Mouse (Mus musculus) MN1 (cell line): ENCODE data around the gene Lgr6.

ENCODE experiments used
- DNase-seq: peaks from one replicate; pipeline ENCODE4 v3.0.0-alpha.2; 2016; ENCODE audit warnings: low spot score

Lgr6 gene

DNA sequence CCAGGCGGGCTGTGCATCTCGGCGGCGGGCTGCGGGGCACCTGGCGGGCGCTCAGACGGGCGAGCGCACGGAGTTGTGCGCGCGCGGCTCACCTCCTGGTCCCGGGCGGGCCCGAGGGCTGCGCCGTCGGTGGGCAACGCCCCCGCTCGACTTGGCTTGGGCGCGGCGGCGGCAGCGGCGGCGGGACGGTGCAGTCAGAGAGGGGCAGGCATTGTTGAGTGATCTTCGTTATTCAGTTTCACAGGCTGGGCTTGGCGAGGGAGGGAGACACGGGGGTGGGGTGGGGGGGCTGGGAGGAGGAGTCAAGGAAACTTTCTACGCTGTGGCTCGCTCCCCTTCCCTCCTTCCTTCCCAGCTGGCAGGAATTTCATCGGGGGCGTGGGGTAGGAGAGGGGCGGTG, at the start of gene Lgr6:
Gene Lgr6, minus strand, starts transcription at position 153 of the 400 bp plus-strand sequence.
- DNase-seq: peak; percentile 19

DNA sequence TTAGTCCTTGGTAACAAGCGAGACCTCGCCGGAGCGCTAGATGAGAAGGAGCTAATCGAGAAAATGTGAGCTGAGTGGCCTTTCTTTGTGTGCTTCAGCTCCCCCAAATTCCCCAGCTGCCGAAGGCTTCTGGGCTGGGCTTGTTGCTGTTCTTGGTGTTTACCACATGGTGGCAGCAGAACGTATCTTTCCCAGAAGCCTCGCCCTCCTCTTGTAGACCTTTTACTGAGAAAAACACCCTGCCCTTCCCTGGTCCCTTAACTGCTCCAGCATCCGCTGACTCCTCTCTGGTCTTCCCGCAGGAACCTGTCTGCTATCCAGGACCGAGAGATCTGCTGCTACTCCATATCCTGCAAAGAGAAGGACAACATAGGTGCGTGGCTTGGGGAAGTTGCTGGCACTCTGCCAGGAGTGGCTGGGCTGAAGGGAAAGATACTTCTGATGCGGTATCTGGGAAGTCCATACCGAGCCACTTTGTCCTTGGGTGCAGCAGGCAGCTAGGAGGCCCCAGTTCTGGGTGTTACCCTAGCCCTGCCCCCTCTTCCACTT, 49.4 kb upstream of the Lgr6 start:
- peak; percentile 90 for DNase-seq

DNA sequence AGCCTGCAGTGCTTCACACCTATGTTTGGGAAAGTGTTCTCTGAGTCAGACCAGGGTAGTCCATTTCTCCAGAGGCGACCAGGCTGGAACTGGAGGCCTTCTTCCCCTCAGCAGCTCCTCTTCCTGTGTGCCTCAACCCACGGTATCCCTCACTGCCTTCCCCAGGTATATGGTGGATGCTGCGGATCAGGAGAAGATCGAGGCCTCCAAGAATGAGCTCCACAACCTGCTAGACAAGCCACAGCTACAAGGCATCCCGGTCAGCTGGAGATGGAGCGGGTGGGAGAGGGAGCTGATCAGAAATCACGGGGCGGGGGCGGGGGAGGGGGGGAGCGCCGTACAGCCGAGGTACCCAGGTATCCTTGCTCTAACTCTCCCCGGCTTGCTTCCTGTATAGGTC, 48.9 kb upstream of the Lgr6 start:
- no peak for DNase-seq

DNA sequence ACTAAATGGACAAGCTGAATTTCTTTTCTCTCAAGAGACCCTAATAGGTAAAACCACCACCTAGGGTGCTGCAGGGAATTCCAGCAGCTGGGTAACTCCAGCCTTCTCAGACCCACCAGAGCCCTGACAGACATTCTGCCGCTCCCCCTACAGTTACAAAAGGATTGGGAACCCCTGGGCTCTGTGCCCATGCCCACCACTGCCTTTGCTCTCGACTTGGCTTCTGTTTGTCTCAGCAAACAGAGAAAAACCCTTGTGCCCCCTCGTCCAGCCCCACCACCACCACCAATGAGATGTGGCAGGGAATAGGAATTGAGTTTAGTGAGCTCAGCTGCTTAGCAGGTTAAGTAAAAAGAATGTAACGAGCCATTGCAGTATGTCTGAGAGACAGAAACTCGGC, 43.9 kb upstream of the Lgr6 start:
- DNase-seq: no peak

DNA sequence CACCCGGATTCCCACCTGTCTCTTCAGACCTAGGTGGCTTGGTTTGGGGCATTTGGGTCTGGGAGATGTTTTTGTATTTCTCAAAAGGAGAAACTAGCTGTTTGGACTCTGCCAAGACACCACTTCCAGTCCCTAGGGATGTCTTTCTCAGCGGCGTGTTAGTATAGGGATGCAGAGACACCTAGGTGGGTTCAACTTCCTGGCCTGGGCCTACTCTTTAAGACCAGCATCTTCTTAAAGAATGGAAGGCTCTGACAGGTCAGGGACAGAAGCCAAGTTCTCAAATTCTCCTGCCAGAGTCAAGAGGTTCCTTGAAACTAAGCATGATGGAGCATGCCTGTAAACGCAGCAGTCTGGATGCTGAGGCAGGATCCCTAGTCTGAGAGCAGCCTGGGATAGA, 43.4 kb upstream of the Lgr6 start:
- DNase-seq: no peak

DNA sequence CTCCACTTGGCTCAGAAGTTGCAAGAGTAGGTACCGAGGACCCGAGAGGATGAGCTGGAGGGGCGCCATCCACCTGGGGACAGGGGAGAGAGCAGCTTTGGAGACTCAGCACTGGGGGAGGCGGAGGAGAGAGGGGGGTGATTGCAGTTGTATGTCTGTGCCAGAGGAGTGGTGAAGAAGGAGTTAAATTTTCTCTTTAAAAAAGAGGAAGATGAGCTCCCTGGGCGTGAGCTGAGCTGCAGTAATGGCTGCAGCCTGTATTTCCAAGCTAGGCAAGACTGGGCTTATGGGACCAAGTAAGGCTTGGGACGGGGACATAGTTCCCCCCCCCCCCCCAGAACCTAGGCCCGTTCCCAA, 42.6 kb upstream of the Lgr6 start:
- DNase-seq: no peak

DNA sequence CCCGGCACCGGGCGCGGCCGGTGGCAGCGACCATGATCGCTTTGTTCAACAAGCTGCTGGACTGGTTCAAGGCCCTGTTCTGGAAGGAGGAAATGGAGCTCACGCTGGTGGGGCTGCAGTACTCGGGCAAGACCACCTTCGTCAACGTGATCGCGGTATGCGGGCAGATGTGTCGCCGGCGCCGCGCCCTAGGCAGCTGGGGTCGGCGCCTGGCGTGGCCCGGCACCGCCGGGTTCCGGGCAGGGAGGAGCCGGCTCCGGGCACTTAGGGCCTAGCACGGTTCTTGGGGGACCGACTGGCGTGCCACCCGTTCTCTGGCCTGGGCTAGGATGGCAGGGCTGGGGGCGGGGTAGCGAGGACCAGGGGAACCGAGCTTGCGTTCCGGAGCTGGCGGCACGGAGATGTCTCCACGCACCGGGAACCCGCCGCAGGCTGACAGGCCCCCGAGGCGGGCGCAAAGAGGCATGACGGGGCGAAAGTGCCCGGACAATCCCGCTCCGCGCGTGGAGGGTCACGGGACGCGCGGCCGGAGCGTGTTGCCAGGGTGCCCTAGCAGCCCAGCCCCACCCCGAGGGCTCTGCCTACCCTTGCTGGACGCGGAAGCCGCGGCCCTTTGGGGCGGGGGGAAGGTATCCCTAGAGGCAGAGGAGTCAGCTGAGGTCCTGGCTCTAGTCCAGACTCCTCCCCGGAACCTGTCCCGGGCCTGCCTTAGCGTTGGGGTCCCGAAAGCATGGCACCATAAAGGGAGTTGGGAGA, 42.0 kb upstream of the Lgr6 start:
- DNase-seq: peak; percentile 85

DNA sequence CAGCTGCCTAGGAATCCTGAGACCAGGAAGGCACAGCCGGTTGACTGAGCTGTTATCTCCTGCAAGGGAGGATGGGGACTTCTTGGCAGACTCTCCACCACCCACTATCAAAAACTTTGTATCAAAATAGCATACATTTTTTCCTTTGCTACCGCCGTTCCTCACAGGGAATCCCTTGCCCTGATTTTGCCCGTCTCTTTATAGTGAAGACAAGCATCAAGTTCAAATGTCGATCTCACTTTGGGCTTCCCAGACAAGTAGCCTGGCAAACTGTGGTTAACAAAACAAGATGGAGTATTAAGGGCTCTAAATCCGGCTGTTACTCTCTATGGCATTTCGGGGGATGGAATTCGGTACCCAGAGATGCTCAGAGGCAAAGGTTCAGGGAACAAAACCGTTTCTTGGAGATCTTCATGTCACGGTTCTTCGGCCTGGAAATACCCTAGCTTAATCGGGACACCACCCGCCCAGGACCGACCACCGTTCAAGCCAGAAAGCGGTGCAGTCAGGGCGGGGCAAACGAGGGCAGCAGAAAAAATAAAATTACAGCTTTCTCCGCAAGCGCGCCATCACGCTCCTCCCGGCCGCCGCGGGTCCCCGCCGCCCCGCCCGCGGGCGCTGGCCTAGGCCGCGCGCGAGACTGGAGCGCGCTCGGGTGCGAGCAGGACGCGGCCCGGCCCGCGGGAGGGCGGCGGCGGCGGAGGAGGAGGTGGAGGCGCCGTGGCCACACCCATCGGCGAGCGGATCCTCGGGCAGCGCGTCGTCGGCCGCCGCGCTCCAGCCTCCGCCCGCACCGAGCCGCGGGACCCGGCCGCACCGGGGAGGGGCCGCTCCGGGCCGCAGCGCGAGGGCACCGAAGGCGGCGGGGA, 41.2 kb upstream of the Lgr6 start, which contains the start of gene Arl8a:
Gene Arl8a, plus strand, starts transcription at position 748 of the 869 bp plus-strand sequence.
- peak; percentile 87 for DNase-seq

DNA sequence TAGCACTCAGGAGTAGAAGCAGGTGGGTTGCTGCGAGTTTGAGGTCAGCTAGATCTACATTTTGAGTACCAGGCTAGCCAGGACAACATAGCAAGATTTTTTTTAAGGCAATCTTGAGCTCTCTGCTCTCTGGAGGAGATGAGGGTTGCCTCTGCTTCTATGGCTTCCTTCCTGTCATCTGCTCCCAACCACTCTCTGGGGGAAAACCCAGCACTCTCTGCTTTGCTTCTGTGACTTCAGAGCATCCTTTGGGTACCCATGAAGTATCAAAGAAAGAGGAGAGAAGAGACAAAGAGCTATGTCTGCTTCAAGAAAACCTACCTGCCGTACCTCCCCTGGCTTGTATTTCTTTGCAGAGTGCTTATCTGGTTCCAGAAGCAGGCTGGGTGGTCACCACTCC, 38.9 kb upstream of the Lgr6 start:
- DNase-seq: no peak

DNA sequence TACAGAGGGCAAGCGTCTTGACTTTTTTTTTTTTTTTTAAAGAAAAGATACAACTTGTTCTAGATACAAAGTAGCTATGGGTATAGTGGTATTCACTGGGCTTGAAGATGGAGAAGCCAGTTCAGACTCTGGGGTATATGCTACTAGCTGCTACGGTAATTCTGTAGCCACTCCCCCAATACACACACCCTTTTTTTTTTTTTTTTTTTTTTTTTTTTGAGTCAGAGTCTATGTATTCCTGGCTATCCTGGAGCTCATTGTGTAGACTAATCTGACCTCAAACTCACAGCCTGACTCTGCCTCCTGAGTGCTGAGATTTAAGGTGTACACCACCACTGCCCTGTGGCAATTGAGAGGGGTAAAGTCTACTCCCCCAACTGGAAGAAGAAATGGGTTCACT, 37.4 kb upstream of the Lgr6 start:
- DNase-seq: no peak

DNA sequence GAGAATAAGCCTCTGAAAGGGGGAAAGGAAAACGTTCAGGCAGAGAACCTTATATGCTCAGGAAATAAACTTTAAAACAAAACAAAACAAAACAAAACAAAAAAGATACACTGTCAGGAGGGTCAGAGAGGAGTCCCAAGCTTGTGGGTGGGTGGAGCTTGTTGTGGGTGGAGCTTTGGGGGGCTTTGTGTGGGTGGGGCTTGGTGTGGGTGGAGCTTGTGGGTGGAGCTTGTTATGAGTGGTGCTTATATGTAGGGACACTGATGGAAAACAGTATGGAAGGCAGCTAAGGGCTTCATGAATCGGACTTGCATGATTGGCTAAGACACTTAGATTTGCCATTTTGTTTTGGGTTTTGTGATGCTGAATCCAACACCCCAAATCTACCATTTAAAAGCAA, 34.8 kb upstream of the Lgr6 start:
- no peak for DNase-seq

DNA sequence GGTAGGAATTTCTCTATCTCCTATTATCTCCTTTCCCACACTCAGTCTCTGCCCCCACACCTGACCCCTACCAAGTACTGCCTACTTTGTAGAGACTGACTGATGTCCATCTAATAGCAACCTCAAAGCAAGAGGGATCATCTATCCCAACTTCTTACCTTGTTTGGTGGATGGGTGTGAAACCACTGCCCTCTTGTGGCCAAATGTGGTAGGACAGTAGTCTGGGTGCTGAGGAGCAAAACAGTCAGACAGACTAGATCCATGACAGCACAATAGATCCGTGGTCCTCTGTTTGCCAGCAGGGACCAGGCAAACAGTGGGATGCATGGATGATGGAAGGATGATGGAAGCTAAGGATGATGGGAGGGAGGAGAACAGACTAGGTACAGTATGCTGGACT, 31.4 kb upstream of the Lgr6 start:
- DNase-seq: peak; percentile 79

DNA sequence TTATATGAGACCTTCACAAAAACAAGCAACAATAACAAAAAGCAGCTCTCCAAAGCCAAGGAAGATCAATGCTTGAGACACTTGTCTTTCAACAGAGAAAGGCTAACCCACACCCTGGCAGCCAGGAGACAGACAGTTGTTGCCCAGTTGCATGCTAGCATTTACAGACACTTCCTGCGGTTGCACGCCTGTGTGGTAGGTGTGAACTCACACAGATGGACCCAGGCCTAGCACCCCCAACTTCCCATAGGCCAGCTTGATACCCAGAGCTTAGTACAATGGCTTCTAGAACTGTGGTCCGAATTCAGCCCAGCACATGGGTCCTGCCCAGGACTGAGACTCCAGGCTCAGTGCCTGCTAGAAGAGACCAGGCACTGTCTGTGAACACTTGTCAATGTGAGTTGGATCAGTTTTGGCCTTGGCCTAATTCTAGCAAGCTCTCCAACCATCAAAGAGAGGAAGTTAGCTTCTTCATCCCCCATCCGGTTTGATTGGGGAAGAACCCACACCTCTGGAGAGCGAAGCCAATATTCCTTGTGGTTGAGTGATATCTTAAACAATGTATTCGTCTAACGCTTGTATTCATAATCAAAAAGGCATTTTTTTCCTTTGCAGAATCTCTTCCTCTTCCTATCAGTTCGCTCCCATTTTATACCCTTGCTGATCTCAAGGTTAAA, 30.2 kb upstream of the Lgr6 start:
- DNase-seq: no peak

DNA sequence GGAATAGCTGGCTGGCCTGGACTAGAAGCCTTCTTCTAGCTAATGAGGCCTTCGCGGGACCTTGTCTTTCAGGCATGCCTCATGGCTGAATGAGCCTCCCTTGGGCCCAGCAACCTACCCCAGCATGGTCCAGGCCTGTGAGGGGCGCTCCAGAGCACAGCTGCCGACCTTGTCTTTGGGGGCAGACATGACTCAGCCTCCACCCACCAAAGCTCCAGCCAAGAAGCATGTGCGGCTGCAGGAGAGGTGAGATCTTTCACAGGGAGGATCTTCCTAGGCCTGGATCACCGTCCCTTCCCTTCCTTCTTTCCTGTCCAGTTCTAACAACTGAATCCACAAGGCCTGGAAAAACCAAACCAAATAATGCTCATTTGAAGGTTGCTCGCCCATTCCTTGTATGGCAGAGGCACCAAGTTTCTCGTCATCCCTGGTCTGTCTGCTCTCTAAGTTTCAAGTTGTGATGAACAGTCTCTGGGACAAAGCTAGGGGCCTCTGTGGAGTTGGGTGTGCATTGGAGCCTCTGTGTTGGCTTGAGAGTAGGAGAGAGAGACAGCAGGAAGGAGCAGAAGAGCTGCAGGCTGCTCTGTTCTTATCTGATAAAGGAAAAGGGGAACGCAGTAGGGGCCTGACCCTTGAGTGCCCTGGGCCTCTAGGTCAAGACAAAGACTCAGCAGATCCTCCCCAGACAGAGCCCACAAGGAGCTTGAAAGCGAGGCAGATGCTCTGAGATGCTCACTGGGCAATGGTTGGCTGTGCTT, 28.8 kb upstream of the Lgr6 start:
- no peak for DNase-seq

DNA sequence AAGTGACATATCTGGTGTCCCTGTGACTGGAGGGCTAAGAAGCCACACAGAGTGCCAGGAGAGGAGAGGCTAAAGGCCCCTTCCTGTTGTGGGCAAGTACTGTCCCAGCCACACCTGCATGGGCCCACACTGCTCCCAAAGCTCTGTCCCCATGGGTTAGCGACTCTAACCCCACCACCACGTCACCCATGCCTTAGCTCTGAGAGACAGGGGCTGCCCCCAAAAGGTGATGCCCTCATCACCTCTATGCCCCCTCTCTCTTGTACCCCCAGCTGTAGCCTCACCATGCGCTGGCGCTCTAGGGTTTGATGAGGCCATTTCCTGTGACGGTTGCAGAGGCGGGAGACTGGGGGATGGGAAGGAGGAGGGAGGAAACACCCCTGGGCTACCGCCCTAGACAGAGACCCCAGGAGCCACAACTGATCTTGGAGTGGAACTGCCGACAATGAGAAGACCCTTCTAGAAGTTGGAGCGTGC, 27.9 kb upstream of the Lgr6 start:
- DNase-seq: no peak

DNA sequence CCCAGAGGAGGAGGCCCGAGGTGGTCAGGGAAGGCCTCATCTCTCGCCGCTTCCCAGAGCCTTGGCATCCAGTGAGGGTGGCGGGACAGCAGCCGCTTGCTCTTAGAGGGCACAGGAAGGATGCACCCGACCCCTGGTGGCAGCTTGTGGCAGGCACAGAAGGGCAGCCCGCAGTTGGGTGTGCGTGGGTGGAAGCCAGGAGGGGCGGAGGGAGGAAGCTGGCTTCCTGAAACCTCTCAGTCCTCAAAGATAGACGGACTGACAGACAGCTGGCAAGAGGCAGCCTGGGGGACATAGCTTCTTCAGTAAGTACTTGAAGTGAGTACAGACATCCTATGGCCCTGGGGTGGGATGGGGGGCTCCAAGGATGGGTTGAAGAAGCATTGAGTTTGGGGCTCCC, 27.4 kb upstream of the Lgr6 start, which contains the start of gene Ptpn7:
Gene Ptpn7, plus strand, starts transcription at position 228 of the 400 bp plus-strand sequence.
- DNase-seq: peak; percentile 88

DNA sequence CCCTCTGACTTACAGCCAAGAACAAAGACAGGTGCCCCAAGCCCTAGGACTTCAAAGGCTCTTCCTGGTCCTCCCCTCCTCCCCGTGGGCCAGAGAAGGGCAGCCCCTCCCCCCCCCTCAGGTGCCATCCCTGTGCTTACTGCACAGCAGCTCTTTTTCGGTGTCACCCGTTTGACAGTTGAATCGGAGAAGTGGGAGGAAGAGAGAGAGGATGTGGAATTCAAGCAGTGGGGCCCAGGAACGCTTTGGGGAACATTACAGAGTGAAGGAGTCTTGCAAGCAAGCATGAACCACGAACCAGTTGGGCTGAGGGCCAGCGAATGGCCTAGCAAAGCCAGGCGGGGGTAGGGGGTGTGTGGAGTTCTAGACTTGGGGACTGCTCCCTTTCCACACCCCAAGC, 26.5 kb upstream of the Lgr6 start:
- DNase-seq: no peak

DNA sequence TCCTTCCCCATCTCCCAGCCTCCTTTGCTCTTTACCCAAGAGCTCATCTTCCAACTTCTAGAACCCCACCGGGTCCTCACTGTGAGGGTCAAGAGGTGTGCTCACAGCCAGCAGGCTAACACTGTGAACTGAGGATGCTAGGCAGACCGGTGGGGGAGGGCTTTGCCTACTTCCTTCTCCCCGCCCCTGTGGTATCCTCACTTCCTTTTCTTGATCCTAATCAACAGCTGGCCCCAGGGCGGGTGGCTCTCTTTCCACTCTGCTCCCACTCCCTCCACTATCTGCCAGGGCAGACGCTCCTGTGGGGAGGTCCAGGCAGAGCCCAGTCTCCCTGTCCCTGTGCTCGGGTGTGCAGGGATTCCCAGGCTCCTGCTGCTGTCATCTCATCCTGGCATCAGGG, 26.0 kb upstream of the Lgr6 start:
- no peak for DNase-seq

DNA sequence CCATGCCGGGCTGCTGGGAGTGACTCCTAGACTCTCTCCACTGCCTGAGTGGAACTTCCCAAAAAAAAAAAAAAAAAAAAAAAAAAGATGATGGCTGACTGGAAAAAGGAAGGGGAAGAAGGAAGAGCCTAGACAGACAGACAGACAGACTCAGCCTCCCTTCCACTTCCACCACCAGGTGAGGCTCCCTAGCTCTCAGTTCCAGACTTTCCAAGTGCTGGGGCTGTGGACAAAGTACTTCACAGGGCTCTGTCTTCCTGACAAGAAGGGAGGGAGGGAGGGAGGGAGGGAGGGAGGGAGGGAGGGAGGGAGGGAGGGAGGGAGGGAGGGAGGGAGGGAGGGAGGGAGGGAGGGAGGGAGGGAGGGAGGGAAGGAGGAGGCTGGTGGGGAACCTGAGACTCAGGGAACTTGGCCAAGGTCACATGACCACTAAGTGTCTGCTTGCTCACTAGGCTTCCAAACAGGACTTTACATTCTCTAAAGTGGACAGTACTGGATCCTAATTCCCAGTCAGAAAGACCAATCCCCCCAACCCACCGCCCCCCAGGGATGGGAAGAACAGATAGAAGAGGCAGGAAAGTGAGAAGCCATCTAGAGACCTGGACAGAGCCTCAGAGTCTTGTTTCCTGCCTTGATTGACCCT, 25.4 kb upstream of the Lgr6 start:
- no peak for DNase-seq

DNA sequence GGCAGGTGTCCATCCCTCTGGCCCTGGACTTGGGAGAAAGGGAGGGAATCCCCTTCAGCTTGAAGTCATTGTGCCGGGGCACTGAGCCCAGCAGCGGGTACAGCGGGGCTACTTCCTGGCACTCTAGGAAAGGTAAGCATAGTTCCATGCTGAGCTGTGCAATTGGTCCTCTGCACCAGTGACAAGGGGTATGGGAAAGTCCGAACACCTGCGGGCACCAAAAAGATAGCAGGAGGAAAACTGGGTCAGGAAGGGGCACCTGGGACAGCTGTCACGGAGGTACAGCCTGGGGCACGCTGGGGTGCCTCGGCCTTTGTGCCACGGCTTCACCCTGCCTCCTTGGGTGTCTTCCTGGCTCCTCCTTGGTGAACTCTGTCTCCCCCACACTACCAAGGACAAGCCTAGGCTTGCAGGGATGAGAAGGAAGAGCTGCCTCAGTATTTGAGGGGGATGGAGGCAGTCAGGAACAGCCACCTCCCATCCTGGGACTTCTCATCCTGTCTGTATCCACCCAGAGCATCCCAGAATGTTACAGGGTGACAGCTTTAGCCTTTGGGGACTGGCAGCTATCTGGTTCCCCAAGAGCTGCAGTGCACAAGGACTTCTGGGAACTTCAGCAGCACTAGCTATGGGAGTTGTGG, 24.6 kb upstream of the Lgr6 start:
- DNase-seq: no peak

DNA sequence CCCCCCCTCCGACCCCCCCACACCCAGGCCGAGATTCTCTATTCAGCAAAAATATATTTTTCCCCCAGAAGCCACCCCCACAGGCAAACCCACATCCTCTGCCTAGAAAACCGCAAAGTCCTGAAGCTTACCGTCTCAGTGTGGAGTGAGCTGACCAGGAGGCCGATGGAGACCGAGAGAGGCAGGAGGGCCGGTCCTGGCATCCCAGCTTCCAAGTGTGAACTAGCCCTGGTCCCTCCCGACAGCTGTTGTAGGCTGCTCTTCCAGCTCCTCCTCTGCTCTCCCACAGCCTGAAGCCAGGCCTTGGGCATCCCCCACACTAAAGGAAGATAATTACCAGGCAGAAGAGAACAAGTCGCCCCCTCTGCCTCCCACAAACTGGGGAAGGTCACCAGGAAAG, 23.9 kb upstream of the Lgr6 start:
- DNase-seq: no peak
